Comparison of ENCODE assay signal across 8 mouse cellular contexts in the genomic region with DNA sequence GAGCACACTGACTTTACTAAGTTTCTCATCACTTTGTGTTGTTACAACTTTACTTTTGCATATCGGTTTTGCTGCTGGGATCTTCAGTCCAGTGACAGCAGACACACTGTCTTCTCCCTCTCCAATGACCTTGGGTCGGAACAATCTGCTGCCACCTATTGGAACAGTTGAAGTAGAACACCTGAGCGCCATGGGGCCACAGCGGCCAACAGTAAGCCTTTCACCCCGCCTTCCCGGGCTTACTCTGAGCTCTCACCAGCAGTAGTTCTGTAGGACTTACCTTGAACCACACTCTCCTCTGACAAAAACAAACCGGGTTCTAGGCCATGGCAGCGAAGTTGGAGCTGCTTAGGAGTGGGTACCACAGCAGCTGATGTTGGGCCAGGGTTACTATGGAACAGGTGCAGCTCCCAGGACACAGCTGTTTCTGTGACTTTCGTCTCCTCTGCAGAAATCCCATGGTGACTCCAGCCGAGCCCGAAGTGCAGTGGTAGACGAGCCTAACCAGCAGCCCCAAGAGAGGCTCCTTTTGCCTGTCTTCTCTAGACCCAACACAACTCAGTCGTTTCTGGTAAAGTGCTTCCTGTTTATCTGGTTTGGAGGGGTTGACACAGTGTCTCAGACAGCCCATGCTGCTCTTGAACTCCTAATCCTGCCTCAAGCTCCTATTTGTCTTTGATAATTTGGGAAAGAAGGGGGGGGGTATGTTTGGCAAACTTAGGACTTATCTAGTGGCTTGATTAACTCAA. TPM values are rescaled to one million over a fixed set of nuclear protein-coding genes. Genes with fewer than 3 reads are reported as not detected.
DNase-seq lines count a peak whose midpoint lies in the region; TF ChIP-seq lines count a peak whose summit lies in the region.

No protein-coding gene starts in this region.

- H3K4me1 ChIP-seq in bone marrow, adult 2 months (ENCODE audit: control insufficient read depth, insufficient read depth, low read length) = peaks cover 1% of the 10 kb centered on the region; the same call in 1 of the 2 replicates

- no peaks in the 10 kb centered on the region for H3K27me3 ChIP-seq in splenic B cell, adult 2 months (ENCODE audit: control insufficient read depth, insufficient read depth, low read length, poor library complexity, severe bottlenecking)

- H3K4me3 ChIP-seq in left cerebral cortex, adult 2 months = no peak overlapping the region
- H3K4me3 ChIP-seq in bone marrow, adult 2 months (replicated peaks; ENCODE audit: control insufficient read depth, low read depth, low read length) = peak overlapping the region; percentile 27

- peaks cover 10% of the 10 kb centered on the region for H3K36me3 ChIP-seq in splenic B cell, adult 2 months (ENCODE audit: control insufficient read depth, insufficient read depth, low read length, poor library complexity, severe bottlenecking)

- no peak for DNase-seq in left cerebral cortex, adult 2 months (ENCODE audit: extremely low spot score in 1 of 2, low spot score in 2 of 2)
- no peak for DNase-seq in left cerebral cortex, postnatal 25 days (ENCODE audit: low spot score in 2 of 2)
- DNase-seq in gastrocnemius, postnatal 10 days = peak; percentile 24
- peak; percentile 68 to 73 for DNase-seq in kidney, adult 8-10 months
- DNase-seq in lung, postnatal 14 days = peak; percentile 58
- DNase-seq in splenic B cell, adult 2 months (ENCODE audit: low read depth, low spot score) = peak; percentile 88
- no peak for DNase-seq in frontal cortex, postnatal 10 days (ENCODE audit: low spot score in 2 of 2)

- intact Hi-C loops in left cerebral cortex, adult 2 months (cut with DNase I) = no loop called here
- intact Hi-C loops in left cerebral cortex, postnatal 25 days (cut with DNase I) = no loop called here

- no peak for TF ChIP-seq POLR2A in bone marrow, adult 2 months (IDR thresholded peaks at IDR 0.05; ENCODE audit: borderline replicate concordance, control insufficient read depth, low read depth, low read length)

- whole genome bisulfite sequencing in bone marrow, adult 2 months = 24% methylated on average over 13 of the region's 13 CpGs

- TF ChIP-seq CTCF in left cerebral cortex, adult 2 months (IDR thresholded peaks at IDR 0.05) = peak; percentile 50
- peak; percentile 82 for TF ChIP-seq CTCF in bone marrow, adult 2 months (IDR thresholded peaks at IDR 0.05; ENCODE audit: control insufficient read depth, insufficient read depth, low read length)

- H3K27ac ChIP-seq in left cerebral cortex, adult 2 months = no peak overlapping the region
- H3K27ac ChIP-seq in bone marrow, adult 2 months (ENCODE audit: control insufficient read depth, insufficient read depth, low read depth, low read length, poor library complexity) = peak overlapping the region; percentile 87

RNA-seq across cellular contexts. Expression of a gene that starts 10.2 kb away (rescaled TPM):
- total RNA-seq in left cerebral cortex, adult 2 months (2021) = 10 to 100 TPM; 24.7 to 25.4 TPM
- 10 to 100 TPM; 21.4 to 22.3 TPM for total RNA-seq in left cerebral cortex, postnatal 25 days (2021)
- polyA plus RNA-seq in bone marrow, adult 2 months (2011; ENCODE audit: insufficient read depth, insufficient read length, low replicate concordance, missing spikeins) = 90.4 and 102 TPM in 2 replicates
- total RNA-seq in gastrocnemius, postnatal 10 days (2021) = 10 to 100 TPM; 14.8 to 15.8 TPM

RNA-seq across cellular contexts. Expression of a gene that starts 14.9 kb away (rescaled TPM):
- 10 to 100 TPM; 30.8 to 33.5 TPM for total RNA-seq in left cerebral cortex, adult 2 months (2021)
- total RNA-seq in left cerebral cortex, postnatal 25 days (2021) = 10 to 100 TPM; 36.0 to 39.2 TPM
- polyA plus RNA-seq in bone marrow, adult 2 months (2011; ENCODE audit: insufficient read depth, insufficient read length, low replicate concordance, missing spikeins) = 21.8 and 78.8 TPM in 2 replicates
- total RNA-seq in gastrocnemius, postnatal 10 days (2021) = 10 to 100 TPM; 47.1 to 50.9 TPM

RNA-seq across cellular contexts. Expression of a gene that starts 30.5 kb away (rescaled TPM):
- 10 to 100 TPM; 50.6 to 53.1 TPM for total RNA-seq in left cerebral cortex, adult 2 months (2021)
- total RNA-seq in left cerebral cortex, postnatal 25 days (2021) = 10 to 100 TPM; 45.6 to 50.7 TPM
- polyA plus RNA-seq in bone marrow, adult 2 months (2011; ENCODE audit: insufficient read depth, insufficient read length, low replicate concordance, missing spikeins) = 6.9 and 16.8 TPM in 2 replicates
- 10 to 100 TPM; 17.3 to 22.6 TPM for total RNA-seq in gastrocnemius, postnatal 10 days (2021)

RNA-seq across cellular contexts. Expression of a gene that starts 30.6 kb away (rescaled TPM):
- 10 to 100 TPM; 33.2 to 39.0 TPM for total RNA-seq in left cerebral cortex, adult 2 months (2021)
- total RNA-seq in left cerebral cortex, postnatal 25 days (2021) = 10 to 100 TPM; 36.9 to 38.7 TPM
- 11.1 and 18.7 TPM in 2 replicates for polyA plus RNA-seq in bone marrow, adult 2 months (2011; ENCODE audit: insufficient read depth, insufficient read length, low replicate concordance, missing spikeins)
- total RNA-seq in gastrocnemius, postnatal 10 days (2021) = 10 to 100 TPM; 27.1 to 28.8 TPM

Comparison
In these comparisons a context has a peak if more than half of its experiments do, and no peak if none do; other contexts are left out.
1. DNase-seq: peak in gastrocnemius, postnatal 10 days (single experiment), kidney, adult 8-10 months (2 of 2), lung, postnatal 14 days (single experiment) and splenic B cell, adult 2 months (single experiment); none in left cerebral cortex, adult 2 months (0 of 2), left cerebral cortex, postnatal 25 days (0 of 2) and frontal cortex, postnatal 10 days (0 of 2).